Mouse (Mus musculus): Measurements from ENCODE around the gene Ccl24. TPM values are rescaled to one million over a fixed set of nuclear protein-coding genes. Genes with fewer than 3 reads are reported as not detected.

Ccl24 gene
- polyA plus RNA-seq (2015; fragmentation: Nextera tagmentation; extraction: Ambion mirVana): 6.2 and 13.4 TPM in 2 replicates

DNA sequence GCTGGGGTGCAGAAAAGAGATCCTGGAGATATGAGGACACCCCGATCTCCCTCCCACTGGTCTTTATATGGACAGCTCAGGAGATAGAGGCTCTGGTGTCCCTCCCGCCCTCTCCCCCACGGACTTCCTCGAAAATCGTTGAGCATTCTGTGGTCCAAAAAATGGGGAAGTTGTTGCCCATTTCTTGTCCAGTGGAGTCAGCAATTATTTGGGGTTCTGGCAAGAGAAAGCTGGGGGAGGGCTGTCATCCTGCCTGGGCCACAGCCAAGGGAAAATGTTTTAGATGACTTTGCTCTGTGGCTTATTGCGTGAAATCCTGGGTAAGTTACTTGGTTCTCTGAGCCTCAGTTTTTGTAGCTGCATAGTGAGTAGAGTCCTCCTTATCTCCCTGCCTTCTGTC is at the start of gene Ccl24:
Ccl24 (minus strand) TSS at position 44 of the 400 bp plus-strand sequence.

GRCm38 (mm10) chr5:135563469-135563868 is 9.4 kb downstream of the Ccl24 start, which contains the start of gene Ccl26:
TSS of gene Ccl26 (minus strand) at chr5:135563569.

GRCm38 (mm10) chr5:135544865-135545797 is 27.7 kb downstream of the Ccl24 start, which contains the start of gene Hip1:
TSS of gene Hip1 (minus strand) at chr5:135545120.

Other genes starting within 250 kb of the Ccl24 start
- gene Fkbp6, start 223.0 kb downstream of the Ccl24 start, polyA plus RNA-seq (2015; fragmentation: Nextera tagmentation; extraction: Ambion mirVana): 0.17 TPM in 1 of 2 replicates, not detected in the other
- not detected in 2 replicates for gene Trim50, start 219.8 kb downstream of the Ccl24 start, polyA plus RNA-seq (2015; fragmentation: Nextera tagmentation; extraction: Ambion mirVana)
- gene Nsun5, start 203.1 kb downstream of the Ccl24 start, polyA plus RNA-seq (2015; fragmentation: Nextera tagmentation; extraction: Ambion mirVana): 12.1 and 14.8 TPM in 2 replicates
- 6.0 and 6.6 TPM in 2 replicates for gene Pom121, start 178.5 kb downstream of the Ccl24 start, polyA plus RNA-seq (2015; fragmentation: Nextera tagmentation; extraction: Ambion mirVana)
- 11.6 and 13.8 TPM in 2 replicates for gene Hip1, start 27.9 kb downstream of the Ccl24 start, polyA plus RNA-seq (2015; fragmentation: Nextera tagmentation; extraction: Ambion mirVana)
- not detected in 2 replicates for gene Ccl26, start 9.5 kb downstream of the Ccl24 start, polyA plus RNA-seq (2015; fragmentation: Nextera tagmentation; extraction: Ambion mirVana)
- gene Rhbdd2, start 59.6 kb upstream of the Ccl24 start, polyA plus RNA-seq (2015; fragmentation: Nextera tagmentation; extraction: Ambion mirVana): 40.4 and 51.3 TPM in 2 replicates
- gene Por, start 97.0 kb upstream of the Ccl24 start, polyA plus RNA-seq (2015; fragmentation: Nextera tagmentation; extraction: Ambion mirVana): 92.1 and 149 TPM in 2 replicates
- 50.0 and 60.7 TPM in 2 replicates for gene Tmem120a, start 171.4 kb upstream of the Ccl24 start, polyA plus RNA-seq (2015; fragmentation: Nextera tagmentation; extraction: Ambion mirVana)
- 2.1 and 2.2 TPM in 2 replicates for gene Styxl1, start 205.3 kb upstream of the Ccl24 start, polyA plus RNA-seq (2015; fragmentation: Nextera tagmentation; extraction: Ambion mirVana)
- 330 and 449 TPM in 2 replicates for gene Mdh2, start 205.4 kb upstream of the Ccl24 start, polyA plus RNA-seq (2015; fragmentation: Nextera tagmentation; extraction: Ambion mirVana)
- 6.6 and 10.9 TPM in 2 replicates for gene Srrm3, start 233.8 kb upstream of the Ccl24 start, polyA plus RNA-seq (2015; fragmentation: Nextera tagmentation; extraction: Ambion mirVana)